Mouse (Mus musculus): ENCODE data around the gene C1qtnf7. TPM values are rescaled to one million over a fixed set of nuclear protein-coding genes. Genes with fewer than 3 reads are reported as not detected.

The C1qtnf7 gene
- polyA plus RNA-seq, 1 experiment from 2014 or later, result 3.8 TPM

DNA sequence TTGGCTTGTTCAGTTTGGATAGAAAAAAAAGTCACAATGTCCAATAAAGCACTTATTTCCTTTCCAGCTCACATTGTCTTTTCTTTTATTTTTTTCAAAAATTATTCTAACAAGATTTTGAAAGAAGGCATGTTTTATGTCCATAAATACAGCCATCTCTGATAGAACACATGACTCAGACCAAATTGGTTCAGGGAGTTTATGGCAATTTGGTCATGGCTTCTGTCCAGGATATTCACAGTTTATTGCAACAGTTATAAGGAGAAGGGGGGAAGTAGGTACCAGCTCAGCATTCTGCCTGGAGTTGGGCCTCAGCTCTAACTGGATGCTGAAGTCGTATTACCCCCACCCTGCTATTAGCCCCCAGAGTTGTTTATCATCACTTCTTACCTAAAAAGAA, 15.5 kb downstream of the C1qtnf7 start:
- no peak for TF ChIP-seq CTCF (IDR thresholded peaks at IDR 0.05; ENCODE audit: low read depth)
- Histone ChIP-seq H3K4me2 (replicated peaks; ENCODE audit: low read depth) (no peak overlapping the region), H3K27me3 (replicated peaks; ENCODE audit: control insufficient read depth, insufficient read depth, low read length) (no peaks in the 10 kb centered on the region), H3K27ac (ENCODE audit: low read depth, low read length) (no peak overlapping the region), H3K4me1 (replicated peaks; ENCODE audit: control insufficient read depth, insufficient read depth, low read length) (no peaks in the 10 kb centered on the region), H3K9me3 (ENCODE audit: control insufficient read depth) (no peaks in the 10 kb centered on the region), H3K36me3 (ENCODE audit: control insufficient read depth, insufficient read depth) (no peaks in the 10 kb centered on the region), H3K4me3 (ENCODE audit: low read depth, low read length) (no peak overlapping the region), H3K9ac (ENCODE audit: low read depth, low read length) (no peak overlapping the region)
- ATAC-seq, result no peak
- 79% methylated on average over 1 of the region's 1 CpGs for WGBS

DNA sequence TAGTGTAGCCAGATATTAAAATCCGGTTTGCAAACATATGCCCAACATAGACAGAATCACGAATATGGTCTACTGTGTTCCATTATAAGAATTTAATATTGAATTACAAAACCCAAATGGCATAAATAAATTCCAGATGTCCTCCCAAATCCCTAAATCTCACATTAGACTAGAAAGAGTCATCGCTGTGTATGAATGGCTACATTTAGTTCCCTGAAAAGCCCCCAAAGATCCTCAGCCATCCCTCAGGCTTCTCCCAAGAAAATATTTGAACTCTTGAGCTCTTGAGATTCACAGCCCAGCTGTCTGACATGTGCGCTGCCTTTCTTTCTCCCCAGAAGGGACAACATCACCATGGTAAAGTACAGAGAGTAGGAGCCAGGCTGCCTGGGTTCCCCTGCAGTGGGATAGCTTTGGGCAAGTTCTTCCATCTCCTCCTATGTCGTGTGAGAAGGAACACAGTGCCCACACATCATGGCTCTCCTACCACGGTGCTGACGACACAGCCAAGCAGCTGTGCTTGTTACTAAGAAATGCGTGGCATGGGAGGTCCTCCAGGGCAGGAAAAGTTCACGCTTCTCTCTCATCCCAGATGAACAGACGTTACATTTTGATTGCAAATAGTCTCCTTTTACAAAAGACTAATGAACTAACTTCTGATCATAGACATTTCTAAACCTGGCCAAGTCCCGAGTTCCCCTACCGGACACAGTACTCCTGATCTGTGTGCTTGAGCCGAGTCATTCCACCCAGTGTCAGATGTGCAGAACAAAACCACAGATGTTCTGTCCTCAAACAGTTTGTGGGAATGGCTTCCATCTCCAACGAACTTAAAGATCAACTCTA, 23.2 kb downstream of the C1qtnf7 start:
- no peak overlapping the region for H3K27ac ChIP-seq (ENCODE audit: low read depth, low read length)

DNA sequence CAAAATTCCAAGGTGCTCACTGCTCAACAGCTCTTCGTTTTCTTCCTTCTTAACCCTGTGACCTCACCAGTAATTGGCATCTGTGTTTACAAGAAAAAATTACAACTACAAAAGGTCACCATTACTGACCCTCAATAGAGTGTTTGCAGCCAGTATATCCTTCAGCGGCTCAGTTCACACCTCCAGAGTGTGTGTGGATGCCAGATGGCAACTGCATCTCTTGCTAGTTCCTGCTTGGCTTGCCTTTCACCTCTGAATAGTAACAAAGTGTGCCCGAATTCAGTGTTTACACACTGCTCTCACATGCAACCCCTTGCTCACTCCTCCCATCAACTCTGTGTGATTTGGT, 23.8 kb downstream of the C1qtnf7 start:
- H3K27me3 ChIP-seq (replicated peaks; ENCODE audit: control insufficient read depth, insufficient read depth, low read length), result no peaks in the 10 kb centered on the region
- no peak overlapping the region for H3K9ac ChIP-seq (ENCODE audit: low read depth, low read length)
- no peak overlapping the region for H3K27ac ChIP-seq (ENCODE audit: low read depth, low read length)
- no peak for ATAC-seq
- no peak for TF ChIP-seq CTCF (IDR thresholded peaks at IDR 0.05; ENCODE audit: low read depth)
- no peaks in the 10 kb centered on the region for H3K36me3 ChIP-seq (ENCODE audit: control insufficient read depth, insufficient read depth)
- H3K4me3 ChIP-seq (ENCODE audit: low read depth, low read length), result no peak overlapping the region
- H3K9me3 ChIP-seq (ENCODE audit: control insufficient read depth), result no peaks in the 10 kb centered on the region
- H3K4me1 ChIP-seq (replicated peaks; ENCODE audit: control insufficient read depth, insufficient read depth, low read length), result no peaks in the 10 kb centered on the region
- H3K4me2 ChIP-seq (replicated peaks; ENCODE audit: low read depth), result no peak overlapping the region
- WGBS, result 53% methylated on average over 3 of the region's 3 CpGs

More for the DNA sequence above, 23.2 kb downstream of the C1qtnf7 start:
- H3K4me3 ChIP-seq (ENCODE audit: low read depth, low read length), result no peak overlapping the region
- no peak overlapping the region for H3K9ac ChIP-seq (ENCODE audit: low read depth, low read length)
- no peak for ATAC-seq
- H3K27me3 ChIP-seq (replicated peaks; ENCODE audit: control insufficient read depth, insufficient read depth, low read length), result no peaks in the 10 kb centered on the region
- H3K4me2 ChIP-seq (replicated peaks; ENCODE audit: low read depth), result no peak overlapping the region
- H3K4me1 ChIP-seq (replicated peaks; ENCODE audit: control insufficient read depth, insufficient read depth, low read length), result no peaks in the 10 kb centered on the region
- H3K9me3 ChIP-seq (ENCODE audit: control insufficient read depth), result no peaks in the 10 kb centered on the region
- no peaks in the 10 kb centered on the region for H3K36me3 ChIP-seq (ENCODE audit: control insufficient read depth, insufficient read depth)
- WGBS, result 67% methylated on average over 14 of the region's 14 CpGs
- no peak for TF ChIP-seq CTCF (IDR thresholded peaks at IDR 0.05; ENCODE audit: low read depth)

DNA sequence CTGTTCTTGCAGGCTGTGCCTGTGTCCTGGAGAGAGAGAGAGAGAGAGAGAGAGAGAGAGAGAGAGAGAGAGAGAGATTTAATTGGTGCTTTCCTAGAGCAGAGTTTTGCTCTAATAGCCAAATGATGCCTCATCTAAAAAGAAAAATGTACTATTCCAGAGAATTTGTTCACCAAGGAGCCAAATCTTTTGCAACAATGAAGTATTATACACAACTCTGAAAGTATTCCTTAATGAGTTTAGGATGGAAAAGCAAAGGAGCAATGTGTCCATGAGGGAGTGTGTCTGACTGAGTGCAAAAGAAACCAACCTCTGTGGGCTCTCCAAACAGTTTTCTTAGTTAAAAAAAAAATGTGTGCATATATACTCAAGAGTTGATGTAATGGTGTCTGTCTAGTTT, 24.5 kb downstream of the C1qtnf7 start:
- Histone ChIP-seq H3K4me2 (replicated peaks; ENCODE audit: low read depth) (no peak overlapping the region), H3K4me3 (ENCODE audit: low read depth, low read length) (no peak overlapping the region), H3K27me3 (replicated peaks; ENCODE audit: control insufficient read depth, insufficient read depth, low read length) (no peaks in the 10 kb centered on the region), H3K9ac (ENCODE audit: low read depth, low read length) (no peak overlapping the region), H3K27ac (ENCODE audit: low read depth, low read length) (no peak overlapping the region), H3K4me1 (replicated peaks; ENCODE audit: control insufficient read depth, insufficient read depth, low read length) (no peaks in the 10 kb centered on the region), H3K36me3 (ENCODE audit: control insufficient read depth, insufficient read depth) (no peaks in the 10 kb centered on the region), H3K9me3 (ENCODE audit: control insufficient read depth) (no peaks in the 10 kb centered on the region)
- ATAC-seq, result no peak
- TF ChIP-seq CTCF (IDR thresholded peaks at IDR 0.05; ENCODE audit: low read depth), result no peak

DNA sequence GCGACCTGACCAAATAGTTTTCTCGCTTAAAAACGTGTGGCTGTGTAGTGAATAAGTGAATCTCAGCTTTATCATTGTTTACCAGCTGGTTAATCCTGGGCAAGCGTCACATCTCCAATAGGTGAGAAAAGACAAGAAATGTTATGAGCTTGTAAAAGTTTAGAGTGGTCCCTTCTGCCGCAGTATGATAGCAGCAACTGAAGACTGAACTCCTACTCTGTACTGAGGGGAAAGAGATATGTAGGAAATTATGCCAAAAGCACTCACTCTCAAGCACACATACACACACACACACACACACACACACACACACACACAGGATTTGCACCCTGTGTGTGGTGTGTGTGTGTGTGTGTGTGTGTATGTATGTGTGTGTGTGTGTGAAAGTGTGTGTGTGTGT, 26.2 kb downstream of the C1qtnf7 start:
- H3K9me3 ChIP-seq (ENCODE audit: control insufficient read depth), result no peaks in the 10 kb centered on the region
- H3K27ac ChIP-seq (ENCODE audit: low read depth, low read length), result no peak overlapping the region
- no peaks in the 10 kb centered on the region for H3K27me3 ChIP-seq (replicated peaks; ENCODE audit: control insufficient read depth, insufficient read depth, low read length)
- no peak overlapping the region for H3K4me3 ChIP-seq (ENCODE audit: low read depth, low read length)
- H3K4me1 ChIP-seq (replicated peaks; ENCODE audit: control insufficient read depth, insufficient read depth, low read length), result no peaks in the 10 kb centered on the region
- H3K4me2 ChIP-seq (replicated peaks; ENCODE audit: low read depth), result no peak overlapping the region
- TF ChIP-seq CTCF (IDR thresholded peaks at IDR 0.05; ENCODE audit: low read depth), result no peak
- no peaks in the 10 kb centered on the region for H3K36me3 ChIP-seq (ENCODE audit: control insufficient read depth, insufficient read depth)
- WGBS, result 78% methylated on average over 5 of the region's 5 CpGs
- no peak overlapping the region for H3K9ac ChIP-seq (ENCODE audit: low read depth, low read length)
- ATAC-seq, result no peak

DNA sequence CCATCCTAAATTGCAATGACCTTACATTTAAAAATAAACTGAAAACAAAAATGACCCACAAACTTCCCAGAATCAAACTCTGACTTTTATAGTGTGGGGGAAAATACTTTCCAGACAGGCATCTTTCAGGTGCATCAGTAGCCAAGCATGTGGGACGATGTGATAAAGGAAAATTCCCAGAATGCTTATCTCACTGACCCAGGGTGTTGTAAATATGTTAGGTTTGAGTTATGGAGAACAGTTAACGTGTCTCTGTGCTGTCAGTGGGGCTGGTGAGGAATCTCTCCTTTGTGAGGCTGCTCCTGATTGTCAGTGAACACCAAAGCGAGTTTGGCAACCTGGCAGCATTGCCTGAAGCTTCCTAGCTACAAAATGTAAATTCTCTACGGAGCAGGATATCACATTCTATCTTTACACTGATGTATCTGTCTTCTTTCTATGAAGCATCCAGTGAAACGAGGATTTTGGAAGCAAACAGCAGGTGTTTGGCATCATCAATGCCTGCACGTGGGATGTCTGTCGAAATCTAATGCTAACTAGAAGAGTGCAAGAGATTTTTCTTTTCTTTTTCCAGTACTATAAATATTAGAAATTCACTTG, 27.0 kb downstream of the C1qtnf7 start:
- no peak overlapping the region for H3K4me3 ChIP-seq (ENCODE audit: low read depth, low read length)
- no peak for ATAC-seq

More for the DNA sequence above, 27.0 kb downstream of the C1qtnf7 start:
- Histone ChIP-seq H3K4me2 (replicated peaks; ENCODE audit: low read depth) (no peak overlapping the region), H3K4me1 (replicated peaks; ENCODE audit: control insufficient read depth, insufficient read depth, low read length) (no peaks in the 10 kb centered on the region), H3K9ac (ENCODE audit: low read depth, low read length) (no peak overlapping the region), H3K9me3 (ENCODE audit: control insufficient read depth) (no peaks in the 10 kb centered on the region), H3K36me3 (ENCODE audit: control insufficient read depth, insufficient read depth) (no peaks in the 10 kb centered on the region), H3K27ac (ENCODE audit: low read depth, low read length) (no peak overlapping the region), H3K27me3 (replicated peaks; ENCODE audit: control insufficient read depth, insufficient read depth, low read length) (no peaks in the 10 kb centered on the region)
- WGBS, result 50% methylated on average over 7 of the region's 7 CpGs
- no peak for TF ChIP-seq CTCF (IDR thresholded peaks at IDR 0.05; ENCODE audit: low read depth)

Measured in intestine, postnatal 0 days (tissue).